Mouse (Mus musculus) left cerebral cortex, postnatal 10 days (tissue): Measurements from ENCODE around the gene Serpinb6d. TPM values are rescaled to one million over a fixed set of nuclear protein-coding genes. Genes with fewer than 3 reads are reported as not detected.

Experiments
- DNase-seq, 2 experiments: peaks; one replicate each; pipeline ENCODE4 v3.0.0; 2021 to 2022; ENCODE audit warnings: low spot score in 2 of 2, mixed read lengths in 1 of 2; ENCODE audit errors: extremely low spot score in 1 of 2
- intact Hi-C: fragments of 180-260 bp; cut with DNase I; formaldehyde crosslinking; loops from one replicate; pipeline ENCODE4 v1.15.1; 2025
- total RNA-seq, 2 experiments: library from RNA; stranded (reverse); gene quantifications; 2 replicates each; pipeline ENCODE4 v1.2.3; 2021

Serpinb6d gene
- total RNA-seq = not detected

GRCm38 (mm10) chr13:33661105-33661504, at the start of gene Serpinb6d:
Gene Serpinb6d, plus strand, starts transcription at chr13:33661405.
- no peak for DNase-seq
- intact Hi-C loops = no loop called here

- intact Hi-C loops = no loop called here
Observed at GRCm38 (mm10) chr13:33622921-33623320, 38.3 kb upstream of the Serpinb6d start.

GRCm38 (mm10) chr13:33642540-33642939, 18.7 kb upstream of the Serpinb6d start:
- intact Hi-C loops = no loop called here
- no peak for DNase-seq

More at GRCm38 (mm10) chr13:33622921-33623320, 38.3 kb upstream of the Serpinb6d start:
- DNase-seq = no peak

GRCm38 (mm10) chr13:33662550-33662949, 1.3 kb downstream of the Serpinb6d start:
- intact Hi-C loops = no loop called here
- DNase-seq = no peak

GRCm38 (mm10) chr13:33720296-33720695, 59.1 kb downstream of the Serpinb6d start:
- DNase-seq = no peak
- intact Hi-C loops = no loop called here

Other genes starting within 250 kb of the Serpinb6d start
- gene Serpinb9g, start 176.6 kb upstream of the Serpinb6d start, total RNA-seq = not detected
- gene Serpinb6e, start 182.0 kb downstream of the Serpinb6d start, total RNA-seq = not detected
- gene Serpinb6c, start 244.3 kb downstream of the Serpinb6d start, total RNA-seq = under 1 TPM; 0.34 to 0.60 TPM